Mouse (Mus musculus) ES-Bruce4 (cell line): ENCODE data around the gene Pgs1.

Experiments used
- CTCF ChIP-seq: IDR thresholded peaks from one replicate; pipeline ENCODE4 v1.8.1; 2011; ENCODE audit warnings: low read depth, low read length
- POLR2A ChIP-seq: IDR thresholded peaks from one replicate; pipeline ENCODE4 v1.8.1; 2011; ENCODE audit warnings: low read length; ENCODE audit not compliant: insufficient read depth

GRCm38 (mm10) chr11:117954094-117954493 lies 32.0 kb upstream of the Pgs1 start:
- TF ChIP-seq CTCF (no peak), POLR2A (no peak)
